Mouse (Mus musculus) CH12F3 (cell line): ENCODE results near the gene Prrt4.
"Not testable (repeated sequence)": the region's sequence is repeated elsewhere in the genome, so short reads cannot be mapped to it uniquely, and the experiment has no call there.

Source experiments
- in situ Hi-C: fragments of 300-500 bp; cut with MboI; formaldehyde crosslinking; loops from 2 replicates; pipeline ENCODE4 v1.14.3; 2020; ENCODE audit warnings: low sequenced_read_pairs

The Prrt4 gene

DNA sequence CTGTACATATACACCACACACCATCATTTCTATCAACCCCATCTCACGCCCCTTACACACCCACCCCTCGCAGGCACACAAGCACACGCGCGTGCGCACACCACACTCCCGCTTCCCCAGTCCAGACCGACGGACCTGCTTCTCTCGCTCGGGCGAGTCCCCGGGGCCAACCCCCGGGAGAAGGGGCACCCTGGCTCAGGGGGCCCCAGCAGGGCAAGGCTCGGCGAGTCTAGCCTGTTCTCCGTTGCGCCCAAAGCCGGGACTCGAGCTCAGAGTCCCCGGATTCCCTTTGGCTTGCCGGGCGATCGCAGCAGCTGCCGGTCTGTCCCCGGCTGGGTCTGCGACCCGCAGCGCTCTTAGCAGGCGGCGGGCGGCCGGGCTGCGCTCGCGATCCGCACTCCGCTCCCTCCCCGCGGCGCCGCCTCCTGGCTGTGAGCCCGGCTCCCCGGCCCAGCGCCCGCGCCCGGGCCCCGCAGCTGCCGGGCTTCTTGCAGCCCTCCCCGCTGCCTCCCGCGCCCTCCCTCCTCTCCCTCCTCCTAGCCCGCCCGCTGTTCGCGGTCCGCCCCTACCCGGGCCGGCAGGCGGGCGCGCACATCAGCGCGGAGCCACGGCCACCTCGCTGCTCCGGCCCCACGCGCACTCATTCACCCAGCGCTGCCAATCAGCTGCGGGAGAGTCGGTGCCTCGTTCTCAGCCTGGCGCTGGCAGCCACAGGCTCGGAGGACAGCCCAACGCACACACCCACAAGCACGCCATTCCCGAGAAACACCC is at the start of gene Prrt4:
Gene Prrt4 (minus strand): TSS at position 697 of the 771 bp plus-strand sequence.
- in situ Hi-C loops, result no loop called here

DNA sequence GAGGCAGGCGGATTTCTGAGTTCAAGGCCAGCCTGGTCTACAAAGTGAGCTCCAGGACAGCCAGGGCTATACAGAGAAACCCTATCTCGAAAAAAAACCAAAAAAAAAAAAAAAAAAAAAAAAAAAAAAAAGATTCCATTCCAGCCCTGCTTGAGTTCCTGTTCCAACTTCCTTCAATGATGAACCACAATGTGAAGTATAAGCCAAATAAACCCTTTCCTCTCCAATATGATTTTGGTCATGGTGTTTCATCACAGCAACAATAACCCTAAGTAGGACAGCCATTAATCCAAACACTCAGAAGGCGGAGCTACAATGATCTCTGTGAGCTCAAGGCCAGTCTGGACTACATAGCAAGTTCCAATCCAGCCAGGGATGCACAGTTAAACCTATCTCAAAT is 38.3 kb upstream of the Prrt4 start:
- in situ Hi-C loops, result not testable (repeated sequence)

DNA sequence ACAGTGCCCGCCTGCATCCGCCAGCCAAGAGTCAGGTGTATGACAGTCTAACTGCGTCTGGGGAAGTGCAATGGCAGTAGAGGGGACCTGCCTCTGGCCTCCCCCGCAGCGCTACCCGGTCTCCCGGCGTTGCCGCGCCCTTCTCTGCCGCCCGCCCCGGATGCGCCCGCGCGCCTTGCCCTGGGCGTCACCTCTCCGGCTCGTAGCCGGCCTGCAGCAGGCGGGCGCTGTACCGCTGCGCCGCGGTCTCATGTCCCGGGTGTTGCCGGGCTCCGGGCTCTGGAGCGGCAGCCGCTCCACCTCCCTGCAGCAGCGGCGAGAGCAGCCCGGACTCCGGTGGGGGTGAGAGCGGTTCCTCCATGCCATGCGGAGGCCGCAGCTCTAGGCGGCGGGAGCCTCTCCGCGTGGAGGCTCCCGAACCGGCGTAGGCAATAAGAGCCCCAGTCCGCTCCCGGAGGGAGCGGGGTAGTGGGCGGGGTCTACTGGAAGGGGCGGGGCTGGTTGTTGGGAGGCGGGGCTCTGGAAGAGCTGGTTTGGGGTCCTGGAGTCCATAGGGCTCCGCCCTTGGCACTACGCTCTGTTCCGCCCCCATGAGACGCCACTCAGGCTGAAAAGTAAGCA is 36.6 kb upstream of the Prrt4 start, which contains the start of gene Impdh1:
Gene Impdh1 (minus strand): TSS at position 484 of the 621 bp plus-strand sequence.
- in situ Hi-C loops, result no loop called here

DNA sequence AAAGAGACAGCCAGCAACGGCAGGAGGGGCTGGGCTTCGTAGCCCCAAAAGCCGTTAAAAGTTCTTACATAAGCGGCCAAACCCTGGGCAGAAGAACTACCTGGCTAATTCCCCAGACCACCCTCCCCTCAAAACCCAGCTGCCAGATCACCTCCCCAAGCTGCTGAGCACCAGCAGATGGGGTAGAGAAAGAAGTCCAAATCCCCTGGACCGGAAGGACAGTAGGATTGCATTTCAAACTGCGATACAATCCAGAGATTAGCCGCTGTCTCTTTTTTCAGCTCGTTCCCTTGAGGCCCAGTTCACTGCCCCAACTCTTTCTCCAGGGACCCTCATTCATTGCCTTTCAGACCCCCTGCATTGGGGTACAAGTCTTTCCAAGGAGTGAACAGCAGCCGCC is 35.8 kb upstream of the Prrt4 start:
- in situ Hi-C loops, result no loop called here

DNA sequence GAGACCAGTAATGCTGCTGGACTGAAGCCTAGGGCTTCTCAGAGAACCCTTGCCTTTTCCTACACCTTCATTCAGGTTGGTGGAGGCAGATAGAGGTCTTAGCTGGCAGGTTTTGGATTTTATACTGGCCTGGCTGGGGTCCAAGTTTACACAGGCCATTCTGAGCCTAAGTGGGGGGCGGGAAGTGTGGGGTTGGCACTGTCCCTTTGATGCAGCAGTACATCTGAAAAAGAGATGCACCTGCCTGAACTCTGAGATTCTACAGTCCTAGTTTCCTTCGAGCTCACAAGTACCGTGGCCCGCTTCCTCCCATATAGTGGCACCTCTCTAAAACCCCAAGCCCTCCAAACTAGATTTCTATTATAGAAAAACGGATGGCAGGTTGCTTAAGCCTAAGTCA is 35.4 kb upstream of the Prrt4 start:
- in situ Hi-C loops, result no loop called here

DNA sequence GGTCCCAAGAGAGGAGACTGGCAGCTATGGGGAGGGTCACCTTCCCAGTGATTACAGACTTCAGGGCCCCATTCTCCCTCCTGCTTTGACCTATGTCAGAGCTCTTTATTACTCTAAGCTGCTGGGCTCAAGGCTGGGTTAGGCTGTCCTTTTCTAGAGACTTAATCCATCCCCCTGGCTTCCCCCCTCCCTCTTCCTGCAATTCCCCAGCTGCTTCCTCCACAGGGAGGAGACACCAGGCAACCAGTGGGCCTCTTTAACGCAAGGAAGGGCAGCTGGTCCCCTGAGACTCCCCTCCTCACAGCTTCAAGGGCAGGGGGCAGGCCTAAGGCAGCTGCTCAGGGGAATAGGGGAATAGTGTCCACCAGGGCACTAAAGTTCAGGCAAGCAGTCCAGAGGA is 34.9 kb upstream of the Prrt4 start:
- in situ Hi-C loops, result no loop called here

DNA sequence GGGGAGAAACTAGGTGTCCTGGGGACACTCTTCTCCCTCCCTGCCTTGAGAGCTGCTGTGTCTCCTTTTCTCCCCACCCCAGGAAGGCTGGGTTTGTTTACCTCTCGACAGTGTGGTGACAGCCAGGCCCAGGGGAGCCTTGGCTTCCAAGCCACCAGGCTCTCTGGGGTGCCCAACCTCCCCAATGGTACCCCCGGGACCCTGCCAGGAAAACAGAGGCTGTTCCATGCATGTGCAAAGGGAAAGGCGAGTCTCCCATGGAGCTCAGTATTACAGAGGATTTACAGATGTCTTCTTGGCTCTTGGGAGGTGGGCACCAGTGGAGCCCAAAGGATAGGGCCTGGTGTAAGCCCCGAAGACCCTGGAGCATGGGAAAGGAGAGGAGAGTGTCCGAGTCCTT is 34.1 kb upstream of the Prrt4 start:
- in situ Hi-C loops, result no loop called here

DNA sequence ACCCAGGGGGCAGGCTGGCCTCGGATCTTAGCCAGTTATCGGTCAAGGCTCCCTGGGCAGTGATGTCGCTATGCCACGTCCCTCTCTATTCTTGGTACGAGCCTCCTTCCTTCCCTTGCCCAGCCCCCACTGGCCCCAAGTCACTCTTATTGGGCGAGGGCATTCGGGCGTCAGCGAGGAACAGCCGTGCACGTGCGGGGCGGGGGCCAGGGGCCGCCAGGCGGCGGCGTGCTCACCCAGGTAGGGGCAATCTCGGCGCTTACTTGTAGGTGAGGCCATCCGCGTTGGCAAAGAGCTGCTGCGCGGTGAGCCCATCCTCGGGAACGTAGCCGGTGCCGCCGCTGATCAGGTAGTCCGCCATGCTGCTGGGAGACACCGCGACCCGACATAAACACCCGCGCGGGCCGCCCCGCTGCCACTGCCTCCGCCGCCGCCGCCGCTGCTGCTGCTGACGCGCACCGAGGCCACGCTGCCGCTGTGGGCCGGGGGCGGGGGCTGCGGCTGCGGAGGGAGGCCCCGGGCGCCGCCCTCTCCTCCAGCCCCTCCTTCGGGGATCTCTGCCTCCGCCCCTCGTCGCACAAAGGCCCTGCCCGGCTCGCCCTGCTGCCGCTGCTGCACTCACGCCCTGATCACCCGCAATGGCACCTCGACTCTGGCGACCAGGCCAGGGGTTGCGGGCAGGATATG is 32.6 kb upstream of the Prrt4 start:
- in situ Hi-C loops, result no loop called here

DNA sequence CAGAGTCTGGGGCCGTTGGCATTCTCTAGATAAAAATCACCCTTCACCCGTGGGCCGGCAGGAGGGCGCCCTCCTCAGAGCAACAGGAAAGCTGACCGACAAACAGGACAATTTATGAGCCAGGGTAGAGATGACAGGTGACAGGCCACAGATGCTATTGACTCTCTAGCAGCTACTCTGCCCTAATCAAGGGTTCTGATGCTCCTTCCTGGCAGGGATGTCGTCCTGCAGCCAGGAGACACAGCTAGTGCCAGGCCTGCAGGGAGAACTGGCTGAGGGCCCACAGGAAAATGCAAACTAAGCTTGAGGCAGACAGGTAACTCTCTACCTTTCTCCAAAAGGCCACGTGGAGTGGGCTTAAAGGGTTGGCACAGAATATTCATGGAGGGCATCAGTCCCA is 31.8 kb upstream of the Prrt4 start:
- in situ Hi-C loops, result no loop called here

DNA sequence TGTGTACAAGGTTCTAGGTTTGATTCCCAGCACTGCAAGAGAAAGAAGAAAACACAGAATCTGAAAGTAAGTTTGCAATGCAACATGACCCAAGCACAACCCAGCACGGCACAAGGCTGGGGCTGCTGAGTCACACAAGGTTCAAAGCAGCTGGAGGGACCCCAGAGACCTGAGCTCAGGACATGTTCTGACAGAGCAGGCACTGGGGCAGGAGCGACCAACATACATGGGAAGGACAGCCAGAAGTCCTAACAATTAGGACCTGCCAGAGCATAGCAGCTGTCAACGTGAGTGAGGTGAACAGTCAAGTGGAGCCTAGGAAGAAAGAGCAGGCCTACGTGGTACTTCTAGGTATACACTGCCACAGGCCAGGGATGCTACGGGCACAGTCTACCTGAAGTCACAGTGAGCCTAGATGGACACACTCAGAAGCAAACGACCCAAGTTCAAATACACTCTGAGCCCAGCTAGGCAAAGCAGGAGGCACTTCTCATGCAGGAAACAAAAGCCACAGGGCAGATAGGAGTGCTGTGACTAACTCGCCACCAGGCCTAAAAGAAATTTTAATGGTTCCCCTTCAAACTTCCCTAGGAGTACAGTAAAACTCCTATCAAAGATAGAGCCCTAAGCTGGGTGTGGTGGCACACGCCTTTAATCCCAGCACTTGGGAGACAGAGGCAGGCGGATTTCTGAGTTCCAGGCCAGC is 31.0 kb upstream of the Prrt4 start:
- in situ Hi-C loops, result no loop called here

DNA sequence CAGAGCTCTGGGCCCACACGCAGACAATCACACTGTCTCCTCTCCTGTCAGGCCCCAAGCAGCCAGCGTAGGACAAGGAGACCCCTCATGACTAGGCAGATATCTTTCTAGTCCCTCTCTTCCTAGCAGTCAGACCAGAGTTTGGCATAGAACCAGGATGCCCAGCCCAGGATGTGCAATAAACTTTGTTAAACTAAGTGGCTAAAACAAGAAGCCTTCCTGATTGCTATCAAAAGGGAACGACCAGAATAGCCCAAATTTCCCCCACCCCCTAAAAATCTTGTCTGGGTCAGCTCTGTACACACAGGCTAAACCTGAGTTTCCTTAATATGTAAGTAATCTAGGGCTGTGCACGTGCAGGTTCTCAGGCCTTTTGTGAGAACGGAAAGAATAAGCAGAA is 28.8 kb upstream of the Prrt4 start:
- in situ Hi-C loops, result loop anchor here (5.0 to 10.0 kb wide), 2 partner anchors 34 to 67 kb away; partner anchors contain the start of genes Fam71f2 and Hilpda

DNA sequence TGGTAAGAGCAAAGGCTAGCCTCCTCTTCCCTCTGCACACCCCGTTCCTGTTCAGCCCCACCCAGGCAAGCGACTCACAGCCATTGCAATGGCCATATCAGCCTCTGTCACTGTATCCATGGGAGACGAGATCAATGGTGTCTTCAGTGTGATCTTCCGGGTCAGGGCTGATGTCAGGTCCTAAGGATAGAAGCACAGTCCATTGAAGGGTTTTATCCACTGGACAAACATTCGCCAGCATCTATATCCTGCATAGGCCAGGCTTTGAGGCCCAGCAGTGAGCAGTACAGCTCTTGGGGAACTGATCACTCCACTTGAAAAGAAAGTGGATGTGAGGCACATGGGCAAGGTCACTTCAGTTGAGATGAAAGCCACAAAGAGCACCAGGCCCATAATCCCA is 27.6 kb upstream of the Prrt4 start:
- in situ Hi-C loops, result loop anchor here (5.0 to 10.0 kb wide), 2 partner anchors 35 to 68 kb away; partner anchors contain the start of genes Fam71f2 and Hilpda

DNA sequence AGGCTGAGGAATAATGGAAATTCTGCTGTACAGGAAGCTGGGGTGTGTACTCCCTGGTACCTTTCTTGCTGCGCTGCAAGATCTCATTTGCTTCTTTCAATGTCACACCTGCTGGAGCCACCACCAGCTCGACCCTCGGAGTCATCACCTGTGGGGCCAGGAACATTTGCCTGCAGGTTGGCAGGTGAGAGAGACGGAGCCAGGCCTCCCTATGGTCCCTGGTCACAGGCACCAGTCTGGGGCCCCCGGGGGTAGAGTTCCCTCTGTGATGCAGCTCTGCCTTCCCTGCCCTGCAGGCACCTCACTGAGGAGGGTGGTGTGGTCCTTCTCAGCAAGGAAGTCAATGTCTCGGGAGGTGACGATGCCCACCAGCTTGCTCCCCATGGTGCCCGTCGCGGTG is 26.6 kb upstream of the Prrt4 start:
- in situ Hi-C loops, result loop anchor here (5.0 to 10.0 kb wide), 2 partner anchors 36 to 69 kb away; partner anchors contain the start of genes Fam71f2 and Hilpda

DNA sequence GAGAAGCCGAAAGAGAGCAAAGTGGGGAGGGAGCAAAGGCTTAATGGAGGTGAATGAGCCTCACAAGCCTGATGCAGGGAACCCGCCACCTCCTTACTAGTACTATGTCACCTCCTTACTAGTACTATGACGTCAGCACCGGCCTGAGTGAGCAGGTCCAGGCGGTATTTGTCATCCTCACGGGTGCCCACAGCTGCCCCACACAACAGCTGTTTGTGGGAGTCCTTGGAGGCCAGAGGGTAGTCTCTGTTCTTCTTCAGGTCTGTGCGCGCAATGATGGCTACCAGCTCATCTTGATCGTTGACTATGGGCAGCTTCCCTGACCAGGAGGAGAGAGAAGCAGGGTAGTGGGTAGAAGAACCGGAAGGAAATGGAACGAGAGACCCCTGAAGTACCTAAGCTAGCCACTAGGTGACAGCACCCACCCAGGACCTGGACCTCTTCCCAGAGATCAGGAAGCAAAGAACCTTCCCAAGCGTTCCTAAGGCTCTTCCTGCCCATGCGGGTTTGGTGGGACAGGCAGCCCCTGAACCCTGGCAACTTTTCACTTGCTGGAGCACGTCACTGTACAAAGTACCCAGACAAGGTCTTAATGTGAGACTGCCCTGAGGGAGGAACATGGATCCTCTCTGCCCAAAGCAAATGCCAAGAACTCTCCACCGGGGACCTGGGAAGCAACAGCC is 25.7 kb upstream of the Prrt4 start:
- in situ Hi-C loops, result loop anchor here (5.0 to 10.0 kb wide), 3 partner anchors 37 to 70 kb away; partner anchors contain the start of genes Fam71f2, Hilpda and Rbm28

DNA sequence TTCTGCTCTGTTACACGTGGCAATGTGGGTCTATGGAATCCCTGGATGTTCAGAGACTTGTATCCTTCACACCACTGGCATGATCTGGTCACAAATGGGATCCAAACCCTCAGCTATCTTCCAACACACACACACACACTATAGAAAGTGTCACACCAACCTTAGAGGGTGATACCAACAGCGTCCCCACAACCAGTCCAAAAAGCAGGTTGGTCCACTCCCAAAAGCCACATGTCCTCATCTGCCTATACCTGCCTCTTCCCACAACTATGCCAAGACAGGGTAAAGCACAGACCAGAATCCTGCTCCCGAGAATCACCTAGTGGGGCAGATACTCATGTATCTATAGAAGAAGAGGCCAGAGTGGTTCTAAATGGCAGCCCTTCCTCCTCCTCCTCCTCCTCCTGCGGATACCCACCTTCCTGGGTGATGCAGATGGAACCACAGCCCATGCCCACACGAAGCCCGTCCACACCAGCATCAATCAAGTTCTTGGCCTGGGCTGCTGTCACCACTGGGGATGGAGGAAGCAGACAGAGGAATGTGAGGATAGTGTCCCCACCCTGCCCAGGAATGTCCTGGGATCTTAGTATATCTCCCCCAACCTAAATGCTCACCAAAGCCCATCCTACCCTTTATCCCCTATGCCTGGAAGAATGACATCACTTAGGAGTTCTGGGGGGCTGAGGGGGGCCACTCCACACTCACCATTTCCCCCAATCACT is 24.6 kb upstream of the Prrt4 start:
- in situ Hi-C loops, result loop anchor here (5.0 to 10.0 kb wide), 2 partner anchors 37 to 71 kb away; partner anchors contain the start of genes Fam71f2, Hilpda and Rbm28

DNA sequence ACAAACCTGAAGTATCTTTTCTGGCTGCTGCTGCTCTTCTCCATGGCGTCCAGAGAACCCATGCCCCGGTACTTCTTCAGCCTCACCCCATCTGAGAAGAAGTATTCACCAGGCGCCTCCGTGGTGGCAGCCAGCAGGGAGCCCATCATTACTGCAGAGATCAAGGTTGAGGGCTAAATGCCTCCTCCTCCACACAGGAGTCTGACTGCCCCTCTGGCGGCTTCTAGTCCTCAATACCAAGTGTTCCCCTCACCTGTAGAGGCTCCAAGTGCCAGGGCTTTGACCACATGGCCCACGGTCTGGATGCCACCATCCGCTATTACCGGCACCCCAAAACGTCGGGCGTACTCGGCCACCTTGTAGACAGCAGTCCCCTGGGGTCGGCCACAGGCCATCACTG is 23.7 kb upstream of the Prrt4 start:
- in situ Hi-C loops, result loop anchor here (5.0 to 10.0 kb wide), 2 partner anchors 36 to 72 kb away; partner anchors contain the start of genes Fam71f2, Hilpda and Rbm28

DNA sequence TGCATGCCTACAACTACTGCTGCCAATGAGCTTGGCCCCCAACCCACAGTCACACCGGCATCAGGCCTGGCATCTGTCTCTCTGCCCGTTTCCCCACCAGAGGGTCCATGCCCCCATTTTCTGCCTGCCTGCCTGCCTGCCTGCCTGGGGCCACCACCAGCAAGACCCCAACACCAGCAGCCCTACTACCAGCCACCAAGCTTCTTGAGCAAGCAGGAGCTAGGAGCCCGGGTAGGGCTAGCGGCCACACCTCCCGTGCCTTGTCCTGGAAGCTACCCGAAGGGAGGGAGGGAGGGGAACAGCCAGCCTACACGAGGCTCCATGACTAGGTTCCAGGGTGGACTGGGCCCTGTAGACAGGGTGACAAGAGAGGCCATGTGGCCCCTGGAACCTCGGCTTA is 22.6 kb upstream of the Prrt4 start:
- in situ Hi-C loops, result loop anchor here (5.0 to 10.0 kb wide), 2 partner anchors 35 to 73 kb away; partner anchors contain the start of genes Fam71f2, Hilpda and Rbm28

DNA sequence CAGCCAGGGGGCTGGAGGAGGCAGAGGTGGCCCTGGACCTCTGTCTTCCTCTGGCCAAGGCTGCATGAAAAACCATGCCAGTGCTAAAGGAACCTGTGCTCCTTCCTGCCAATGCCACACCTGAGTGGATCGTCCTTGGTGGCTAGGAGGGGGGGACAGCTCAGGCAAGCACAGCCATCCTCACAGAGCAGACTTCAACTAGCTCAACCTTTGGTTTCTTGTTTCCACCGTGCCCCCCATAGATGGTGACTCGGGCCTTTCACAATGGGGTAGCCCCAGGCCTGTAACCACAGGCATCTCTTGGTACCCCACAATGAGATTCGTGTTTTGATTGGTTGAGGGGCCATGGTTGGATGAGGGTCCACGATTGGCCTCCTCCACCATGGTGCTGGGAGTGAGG is 22.0 kb upstream of the Prrt4 start:
- in situ Hi-C loops, result loop anchor here (5.0 to 10.0 kb wide), 2 partner anchors 34 to 73 kb away; partner anchors contain the start of genes Fam71f2, Hilpda and Rbm28

DNA sequence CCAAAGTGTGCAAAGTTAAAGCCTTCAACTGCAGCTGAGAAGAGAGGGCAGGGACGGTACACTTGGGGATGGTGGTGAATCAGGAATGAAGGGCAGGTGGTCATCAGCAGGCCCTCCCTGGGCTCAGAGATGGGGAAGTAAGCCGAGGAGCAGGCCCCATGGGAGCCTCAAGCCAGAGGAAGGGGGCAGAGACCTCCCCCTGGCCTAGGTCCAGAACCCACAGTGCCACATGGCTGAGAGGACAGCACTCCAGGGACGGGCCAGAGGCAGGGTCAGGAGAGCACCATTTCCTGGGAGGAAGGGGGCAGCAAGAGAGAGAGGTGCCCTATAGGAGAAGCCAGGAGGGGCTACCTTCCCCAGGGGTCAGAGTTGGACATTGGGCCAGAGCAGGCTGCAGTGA is 21.1 kb upstream of the Prrt4 start:
- in situ Hi-C loops, result loop anchor here (5.0 to 10.0 kb wide), 2 partner anchors 33 to 74 kb away; partner anchors contain the start of genes Fam71f2, Hilpda and Rbm28
